Mouse (Mus musculus): ENCODE measurements at regions not wholly inside any gene's neighbourhood (a gene's known extent, or its start where the extent isn't known, plus 50 kb on each side); places are given as distances from the start of the nearest gene placed in this dataset.

GRCm38 (mm10) chr17:14493751-14494320 lies 200.2 kb downstream of the Thbs2 start:
- Histone ChIP-seq H3K36me3 (no peaks in the 10 kb centered on the region), H3K9me3 (replicated peaks) (no peaks in the 10 kb centered on the region), H3K4me3 (no peak overlapping the region), H3K27ac (ENCODE audit: poor library complexity, severe bottlenecking) (no peak overlapping the region), H3K9ac (no peak overlapping the region), H3K4me2 (no peak overlapping the region), H3K4me1 (replicated peaks) (no peaks in the 10 kb centered on the region), H3K27me3 (replicated peaks) (peaks cover 77% of the 10 kb centered on the region)
- 73% methylated on average over 8 of the region's 8 CpGs for WGBS
- no peak for ATAC-seq (ENCODE audit: insufficient number of reproducible peaks, low FRiP score)

- no peak overlapping the region for H3K4me3 ChIP-seq
- no peak overlapping the region for H3K4me2 ChIP-seq
- H3K9ac ChIP-seq, result no peak overlapping the region
- WGBS, result 73% methylated on average over 10 of the region's 10 CpGs
- no peak for ATAC-seq (ENCODE audit: insufficient number of reproducible peaks, low FRiP score)
- no peaks in the 10 kb centered on the region for H3K36me3 ChIP-seq
- H3K4me1 ChIP-seq (replicated peaks), result no peaks in the 10 kb centered on the region
- H3K9me3 ChIP-seq (replicated peaks), result no peaks in the 10 kb centered on the region
- H3K27me3 ChIP-seq (replicated peaks), result peaks cover 85% of the 10 kb centered on the region
- H3K27ac ChIP-seq (ENCODE audit: poor library complexity, severe bottlenecking), result no peak overlapping the region
These were observed 201.1 kb downstream of the Thbs2 start for GRCm38 (mm10) chr17:14492936-14493335.

GRCm38 (mm10) chr17:14481746-14482145 lies 202.4 kb downstream of the Smoc2 start:
- no peaks in the 10 kb centered on the region for H3K4me1 ChIP-seq (replicated peaks)
- peaks cover 33% of the 10 kb centered on the region for H3K27me3 ChIP-seq (replicated peaks)
- H3K4me3 ChIP-seq, result no peak overlapping the region
- no peak for ATAC-seq (ENCODE audit: insufficient number of reproducible peaks, low FRiP score)
- peaks cover 5% of the 10 kb centered on the region; the same call in 1 of the 2 replicates for H3K9me3 ChIP-seq (replicated peaks)
- WGBS, result 88% methylated on average over 6 of the region's 6 CpGs
- H3K4me2 ChIP-seq, result no peak overlapping the region
- no peak overlapping the region for H3K9ac ChIP-seq
- no peaks in the 10 kb centered on the region for H3K36me3 ChIP-seq
- no peak overlapping the region for H3K27ac ChIP-seq (ENCODE audit: poor library complexity, severe bottlenecking)

GRCm38 (mm10) chr17:14478938-14479505 lies 199.7 kb downstream of the Smoc2 start:
- H3K27me3 ChIP-seq (replicated peaks), result peaks cover 41% of the 10 kb centered on the region
- H3K4me2 ChIP-seq, result no peak overlapping the region
- H3K4me1 ChIP-seq (replicated peaks), result peaks cover 17% of the 10 kb centered on the region
- no peak overlapping the region for H3K27ac ChIP-seq (ENCODE audit: poor library complexity, severe bottlenecking)
- no peaks in the 10 kb centered on the region for H3K36me3 ChIP-seq
- no peak overlapping the region for H3K9ac ChIP-seq
- H3K4me3 ChIP-seq, result no peak overlapping the region
- WGBS, result 83% methylated on average over 10 of the region's 10 CpGs
- ATAC-seq (ENCODE audit: insufficient number of reproducible peaks, low FRiP score), result no peak
- peaks cover 5% of the 10 kb centered on the region; the same call in 1 of the 2 replicates for H3K9me3 ChIP-seq (replicated peaks)

GRCm38 (mm10) chr17:14476707-14477106 lies 197.4 kb downstream of the Smoc2 start:
- Histone ChIP-seq H3K4me2 (no peak overlapping the region), H3K9ac (no peak overlapping the region), H3K27me3 (replicated peaks) (peaks cover 64% of the 10 kb centered on the region), H3K9me3 (replicated peaks) (no peaks in the 10 kb centered on the region), H3K4me3 (no peak overlapping the region), H3K4me1 (replicated peaks) (peaks cover 17% of the 10 kb centered on the region), H3K27ac (ENCODE audit: poor library complexity, severe bottlenecking) (no peak overlapping the region), H3K36me3 (no peaks in the 10 kb centered on the region)
- 67% methylated on average over 12 of the region's 12 CpGs for WGBS
- no peak for ATAC-seq (ENCODE audit: insufficient number of reproducible peaks, low FRiP score)

GRCm38 (mm10) chr17:14475778-14476647 lies 196.7 kb downstream of the Smoc2 start:
- Histone ChIP-seq H3K9ac (no peak overlapping the region), H3K4me3 (0 out of 2 replicates have a peak overlapping the region, but pooled peaks have one; percentile 4), H3K9me3 (replicated peaks) (no peaks in the 10 kb centered on the region), H3K27me3 (replicated peaks) (peaks cover 64% of the 10 kb centered on the region), H3K4me2 (peak overlapping the region; percentile 42), H3K27ac (ENCODE audit: poor library complexity, severe bottlenecking) (no peak overlapping the region), H3K36me3 (no peaks in the 10 kb centered on the region), H3K4me1 (replicated peaks) (peaks cover 17% of the 10 kb centered on the region)
- WGBS, result 18% methylated on average over 23 of the region's 23 CpGs
- 0 out of 2 replicates have a peak, but pooled peaks have one; percentile 33 for ATAC-seq (ENCODE audit: insufficient number of reproducible peaks, low FRiP score)

- peaks cover 68% of the 10 kb centered on the region for H3K27me3 ChIP-seq (replicated peaks)
- peaks cover 17% of the 10 kb centered on the region for H3K4me1 ChIP-seq (replicated peaks)
- no peaks in the 10 kb centered on the region for H3K9me3 ChIP-seq (replicated peaks)
- H3K36me3 ChIP-seq, result no peaks in the 10 kb centered on the region
- WGBS, result 6% methylated on average over 4 of the region's 4 CpGs
- H3K9ac ChIP-seq, result no peak overlapping the region
- no peak overlapping the region for H3K4me3 ChIP-seq
- no peak for ATAC-seq (ENCODE audit: insufficient number of reproducible peaks, low FRiP score)
- no peak overlapping the region for H3K27ac ChIP-seq (ENCODE audit: poor library complexity, severe bottlenecking)
- H3K4me2 ChIP-seq, result no peak overlapping the region
These were observed 196.0 kb downstream of the Smoc2 start for GRCm38 (mm10) chr17:14475277-14475676.

- ATAC-seq (ENCODE audit: insufficient number of reproducible peaks, low FRiP score), result no peak
- Histone ChIP-seq H3K27me3 (replicated peaks) (peaks cover 78% of the 10 kb centered on the region), H3K4me2 (no peak overlapping the region), H3K36me3 (no peaks in the 10 kb centered on the region), H3K27ac (ENCODE audit: poor library complexity, severe bottlenecking) (no peak overlapping the region), H3K9ac (no peak overlapping the region), H3K4me1 (replicated peaks) (no peaks in the 10 kb centered on the region), H3K4me3 (no peak overlapping the region), H3K9me3 (replicated peaks) (no peaks in the 10 kb centered on the region)
- WGBS, result 72% methylated on average over 6 of the region's 6 CpGs
These were observed 189.6 kb downstream of the Smoc2 start for GRCm38 (mm10) chr17:14468754-14469488.

- Histone ChIP-seq H3K4me3 (no peak overlapping the region), H3K27ac (ENCODE audit: poor library complexity, severe bottlenecking) (no peak overlapping the region)
These were observed 176.0 kb downstream of the Smoc2 start for GRCm38 (mm10) chr17:14455251-14455743.

More at GRCm38 (mm10) chr17:14455251-14455743, 176.0 kb downstream of the Smoc2 start:
- Histone ChIP-seq H3K9me3 (replicated peaks) (0 out of 2 replicates have a peak, but pooled peaks cover 5% of the 10 kb centered on the region), H3K36me3 (no peaks in the 10 kb centered on the region), H3K4me2 (no peak overlapping the region), H3K27me3 (replicated peaks) (peaks cover 41% of the 10 kb centered on the region), H3K4me1 (replicated peaks) (no peaks in the 10 kb centered on the region), H3K9ac (no peak overlapping the region)
- ATAC-seq (ENCODE audit: insufficient number of reproducible peaks, low FRiP score), result no peak
- WGBS, result 74% methylated on average over 8 of the region's 8 CpGs
